Mouse (Mus musculus) midbrain, embryonic 12.5 days (tissue): ENCODE measurements around the gene Gm37596. TPM values are rescaled to one million over a fixed set of nuclear protein-coding genes. Genes with fewer than 3 reads are reported as not detected.
"Not testable (repeated sequence)": the region's sequence is repeated elsewhere in the genome, so short reads cannot be mapped to it uniquely, and the experiment has no call there.

Experiments used
- ATAC-seq: fragments of 200-750 bp; cut with Nextera tagmentation; 2 replicates; pipeline ENCODE4 v1.8.0; 2017; ENCODE audit warnings: low read depth, moderate TSS enrichment, moderate library complexity; ENCODE audit not compliant: low FRiP score
- H3K27ac ChIP-seq: fragments of 300-500 bp; sonication (generic); replicated peaks from 2 replicates; pipeline ENCODE4 v1.5.1; 2016; ENCODE audit warnings: mild to moderate bottlenecking
- H3K27me3 ChIP-seq: fragments of 300-500 bp; sonication (generic); 2 replicates; pipeline ENCODE4 v1.6.1; 2016; ENCODE audit warnings: mild to moderate bottlenecking
- H3K36me3 ChIP-seq: fragments of 300-500 bp; sonication (generic); 2 replicates; pipeline ENCODE4 v1.6.1; 2016
- H3K4me1 ChIP-seq: fragments of 300-500 bp; sonication (generic); 2 replicates; pipeline ENCODE4 v1.6.1; 2016
- H3K4me2 ChIP-seq: fragments of 300-500 bp; sonication (generic); replicated peaks from 2 replicates; pipeline ENCODE4 v1.6.1; 2016; ENCODE audit warnings: mild to moderate bottlenecking, moderate library complexity
- H3K4me3 ChIP-seq: fragments of 300-500 bp; sonication (generic); 2 replicates; pipeline ENCODE4 v1.5.1; 2016; ENCODE audit warnings: mild to moderate bottlenecking
- H3K9ac ChIP-seq: fragments of 300-500 bp; sonication (generic); replicated peaks from 2 replicates; pipeline ENCODE4 v1.6.1; 2016; ENCODE audit warnings: mild to moderate bottlenecking, moderate library complexity
- H3K9me3 ChIP-seq: fragments of 300-500 bp; sonication (generic); 2 replicates; pipeline ENCODE4 v1.6.1; 2016; ENCODE audit warnings: mild to moderate bottlenecking
- WGBS: fragments of 180-500 bp; shearing (Covaris S2); methylation state at CpG from one replicate; pipeline ENCODE4 v1.1.7; 2016; 5-methylcytosine and 5-hydroxymethylcytosine counted together
- polyA plus RNA-seq: library from polyadenylated mRNA; unstranded; fragments of >200 nt; fragmentation: Nextera tagmentation; extraction: Ambion mirVana; gene quantifications from 2 replicates; pipeline ENCODE4 v1.2.1, GENCODE M21; 2016

The Gm37596 gene
- polyA plus RNA-seq = not detected in 2 replicates

DNA sequence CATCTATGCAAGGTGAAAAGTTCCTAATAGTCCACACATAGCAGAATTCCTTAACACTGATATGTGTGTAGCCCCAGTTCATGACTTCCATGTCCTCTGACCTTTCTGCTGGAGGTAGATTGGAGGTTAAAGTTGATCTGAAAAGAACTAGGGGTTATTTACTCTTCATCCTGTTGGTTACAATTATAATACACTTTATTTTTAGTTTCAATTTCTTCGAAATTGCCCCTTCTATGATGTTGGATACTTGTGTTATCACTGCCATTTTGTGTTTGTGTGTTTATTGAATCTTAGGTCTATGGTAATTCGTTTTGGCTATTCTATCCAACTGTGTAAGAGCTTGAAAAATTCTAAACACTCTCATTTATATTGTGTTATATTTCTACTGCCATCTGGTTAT is at the start of gene Gm37596:
Gene Gm37596, minus strand, starts transcription at position 101 of the 400 bp plus-strand sequence.
- H3K9ac ChIP-seq, H3K36me3 ChIP-seq, H3K4me1 ChIP-seq, H3K27me3 ChIP-seq, ATAC-seq, H3K9me3 ChIP-seq, H3K4me2 ChIP-seq, H3K27ac ChIP-seq, H3K4me3 ChIP-seq: not testable (repeated sequence)
- WGBS = 91% methylated on average over 1 of the region's 2 CpGs

DNA sequence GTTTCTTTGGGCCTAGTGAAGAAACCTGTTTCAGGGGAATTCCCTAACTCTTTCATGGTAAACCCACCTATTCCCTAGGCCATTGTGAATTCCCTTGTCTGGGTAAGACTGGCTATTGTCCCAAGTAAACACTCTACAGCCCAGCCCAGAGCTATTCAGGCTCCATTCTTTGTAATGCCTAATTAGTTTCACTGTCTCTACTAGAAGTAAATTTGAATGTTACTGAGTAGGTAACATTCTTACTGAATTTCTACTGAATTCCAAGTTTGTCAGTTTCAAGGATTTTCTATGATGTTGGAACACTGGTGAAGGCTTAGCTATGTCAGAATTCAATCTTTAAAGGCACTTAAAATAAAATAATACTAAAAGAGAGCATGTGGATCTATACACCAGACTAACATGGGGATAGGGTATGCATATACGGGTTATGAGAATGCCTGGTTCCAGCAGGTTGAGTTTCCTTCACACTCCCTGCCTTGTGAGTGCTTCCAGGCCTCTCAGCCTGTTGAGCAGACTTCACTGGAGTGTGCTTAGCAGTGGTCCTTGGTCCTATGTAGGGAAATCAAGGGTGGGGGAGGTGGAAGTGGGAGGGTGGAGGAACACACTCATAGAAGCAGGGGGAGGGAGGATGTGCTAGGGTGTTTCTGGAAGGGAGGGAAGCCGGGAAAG is 16.2 kb upstream of the Gm37596 start:
- not testable (repeated sequence) for H3K36me3 ChIP-seq, H3K27ac ChIP-seq, H3K27me3 ChIP-seq, H3K4me1 ChIP-seq, H3K4me2 ChIP-seq, H3K4me3 ChIP-seq, H3K9me3 ChIP-seq, H3K9ac ChIP-seq, ATAC-seq
- 91% methylated on average over 2 of the region's 2 CpGs for WGBS

DNA sequence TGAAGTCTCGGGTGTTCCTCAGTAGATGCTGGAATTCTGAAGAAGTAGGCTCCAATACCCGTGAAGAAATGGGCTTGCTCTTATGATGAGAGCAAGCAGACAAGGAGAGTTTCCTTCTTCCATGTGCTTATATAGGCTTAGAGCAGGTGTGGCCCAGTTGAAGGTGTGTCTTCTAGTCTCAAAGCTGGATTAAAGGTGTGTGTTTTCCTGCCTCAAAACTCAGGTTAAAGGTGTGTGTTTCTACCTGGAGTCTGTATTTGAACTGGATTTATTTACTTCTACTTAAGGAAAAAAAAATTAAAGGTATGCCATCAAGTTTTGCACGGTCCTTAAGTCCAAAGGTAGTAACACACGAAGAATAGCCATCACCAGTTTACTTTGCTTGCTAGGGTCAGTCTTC is 16.7 kb downstream of the Gm37596 start, which contains the start of gene Tdpoz1:
Gene Tdpoz1, minus strand, starts transcription at position 101 of the 400 bp plus-strand sequence.
- 91% methylated on average over 3 of the region's 4 CpGs for WGBS
- not testable (repeated sequence) for ATAC-seq, H3K27me3 ChIP-seq, H3K4me3 ChIP-seq, H3K9ac ChIP-seq, H3K36me3 ChIP-seq, H3K4me2 ChIP-seq, H3K27ac ChIP-seq, H3K4me1 ChIP-seq, H3K9me3 ChIP-seq

DNA sequence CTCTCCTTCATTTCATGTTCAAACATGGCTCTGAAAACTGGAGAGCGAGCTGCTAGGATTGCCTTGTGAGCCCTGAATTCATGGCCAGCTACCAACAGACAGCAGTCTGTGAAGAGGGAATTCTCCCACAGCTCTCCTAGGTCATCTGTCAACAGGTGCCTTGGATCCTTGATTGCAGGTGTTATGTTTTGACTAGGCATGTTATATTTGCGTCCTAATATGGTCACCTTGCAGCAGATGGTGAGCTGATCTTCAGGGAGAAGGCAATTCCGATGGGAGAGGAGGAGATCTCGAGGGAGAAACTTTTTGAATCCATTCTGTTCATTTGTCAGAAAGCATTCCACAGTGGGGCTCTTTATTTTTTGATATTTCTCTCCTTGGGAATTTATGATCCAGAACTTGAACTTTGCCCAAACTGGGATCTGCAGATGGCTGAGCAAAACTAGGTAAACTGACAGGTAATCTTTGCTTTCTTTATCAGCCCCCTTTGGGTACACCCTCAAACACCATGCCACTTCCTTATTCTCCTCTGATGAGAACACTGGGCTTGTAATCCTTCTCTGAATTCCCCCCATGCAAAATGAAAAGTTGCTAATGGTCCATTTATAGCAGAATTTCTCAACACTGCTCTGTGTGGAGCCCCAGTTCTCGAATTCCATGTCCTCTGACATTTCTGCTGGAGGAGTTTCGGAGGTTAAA is 21.9 kb downstream of the Gm37596 start:
- not testable (repeated sequence) for ATAC-seq

DNA sequence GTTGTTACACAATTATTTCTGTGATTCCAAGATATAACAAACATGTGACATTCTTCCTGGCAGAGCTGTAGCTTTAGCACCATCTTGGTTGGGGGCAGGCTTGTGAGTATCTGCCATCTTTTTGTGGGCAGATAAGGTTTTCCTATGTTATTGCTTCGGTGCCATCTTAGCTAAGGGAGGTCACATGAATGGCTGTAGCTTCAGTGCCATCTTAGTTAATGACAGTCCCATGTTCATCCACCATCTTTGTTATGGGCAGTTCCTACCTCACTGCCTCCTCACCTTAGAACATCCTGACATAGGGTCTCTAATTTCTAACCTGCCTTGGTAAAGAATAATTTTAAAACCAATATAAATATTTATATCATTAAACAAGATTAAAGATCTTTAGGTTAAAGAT is 38.6 kb downstream of the Gm37596 start:
- Histone ChIP-seq H3K4me1 (no peaks in the 10 kb centered on the region), H3K9ac (no peak overlapping the region), H3K36me3 (no peaks in the 10 kb centered on the region), H3K27me3 (no peaks in the 10 kb centered on the region), H3K27ac (no peak overlapping the region), H3K9me3 (no peaks in the 10 kb centered on the region), H3K4me2 (no peak overlapping the region), H3K4me3 (no peak overlapping the region)
- ATAC-seq = no peak
- WGBS = 79% methylated on average over 1 of the region's 1 CpGs

More for the DNA sequence above, 21.9 kb downstream of the Gm37596 start:
- WGBS = 77% methylated on average over 5 of the region's 6 CpGs
- H3K9me3 ChIP-seq, H3K4me2 ChIP-seq, H3K36me3 ChIP-seq, H3K9ac ChIP-seq, H3K4me1 ChIP-seq, H3K27me3 ChIP-seq, H3K27ac ChIP-seq, H3K4me3 ChIP-seq: not testable (repeated sequence)

DNA sequence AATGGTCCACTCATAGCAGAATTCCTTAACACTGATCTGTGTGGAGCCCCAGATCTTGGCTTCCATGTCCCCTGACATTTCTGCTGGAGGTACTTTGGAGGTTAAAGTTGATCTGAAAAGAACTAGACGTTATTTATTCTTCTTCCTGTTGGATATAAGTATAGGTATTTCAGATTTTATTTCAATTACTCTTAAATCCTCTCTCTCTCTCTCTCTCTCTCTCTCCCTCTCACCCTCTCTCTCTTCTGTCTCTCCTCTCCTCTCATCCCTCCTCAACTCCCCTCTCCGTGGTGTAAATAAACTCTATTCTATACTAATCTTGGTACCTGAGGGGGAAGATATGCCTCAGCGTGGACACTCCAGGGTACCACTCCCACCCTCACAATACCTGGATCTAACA is 40.3 kb downstream of the Gm37596 start, which contains the start of gene Tdpoz2:
Gene Tdpoz2, minus strand, starts transcription at position 101 of the 400 bp plus-strand sequence.
- Histone ChIP-seq H3K9me3 (no peaks in the 10 kb centered on the region), H3K4me1 (no peaks in the 10 kb centered on the region), H3K4me2 (no peak within 1 kb of the TSS), H3K27me3 (no peaks in the 10 kb centered on the region), H3K36me3 (no peaks in the 10 kb centered on the region), H3K4me3 (no peak within 1 kb of the TSS), H3K9ac (no peak within 1 kb of the TSS), H3K27ac (no peak within 1 kb of the TSS)
- 78% methylated on average over 3 of the region's 3 CpGs for WGBS
- ATAC-seq = no peak

Other genes starting within 250 kb of the Gm37596 start
- gene Tchhl1, start 224.3 kb downstream of the Gm37596 start, polyA plus RNA-seq = not detected in 2 replicates
- 340 and 424 TPM in 2 replicates for gene S100a11, start 172.6 kb downstream of the Gm37596 start, polyA plus RNA-seq
- 156 and 197 TPM in 2 replicates for gene S100a10, start 138.0 kb downstream of the Gm37596 start, polyA plus RNA-seq
- gene Tdpoz2, start 40.4 kb downstream of the Gm37596 start, polyA plus RNA-seq = not detected in 2 replicates
- not detected in 2 replicates for gene Tdpoz1, start 16.8 kb downstream of the Gm37596 start, polyA plus RNA-seq
- not detected in 2 replicates for gene Gm5773, start 79.9 kb upstream of the Gm37596 start, polyA plus RNA-seq
- gene Tdpoz4, start 103.3 kb upstream of the Gm37596 start, polyA plus RNA-seq = not detected in 2 replicates
- gene Tdpoz3, start 132.9 kb upstream of the Gm37596 start, polyA plus RNA-seq = not detected in 2 replicates